Mouse (Mus musculus) small intestine, adult 2 months (tissue): ENCODE results near the gene Ccdc106. TPM values are rescaled to one million over a fixed set of nuclear protein-coding genes. Genes with fewer than 3 reads are reported as not detected.

Experiments used
- H3K27ac ChIP-seq: fragments of 200-500 bp; 2 replicates; pipeline ENCODE4 v1.5.1; 2012; ENCODE audit warnings: low read depth, low read length, control low read depth, inconsistent platforms; ENCODE audit not compliant: insufficient read depth
- H3K27me3 ChIP-seq: fragments of 200-500 bp; 2 replicates; pipeline ENCODE4 v1.6.1; 2012; ENCODE audit warnings: mild to moderate bottlenecking, moderate library complexity, low read length, inconsistent platforms; ENCODE audit not compliant: control insufficient read depth, insufficient read depth
- H3K36me3 ChIP-seq: fragments of 200-500 bp; 2 replicates; pipeline ENCODE4 v1.6.1; 2012; ENCODE audit warnings: mild to moderate bottlenecking, low read length, control low read depth, inconsistent platforms; ENCODE audit not compliant: control insufficient read depth, insufficient read depth
- H3K4me1 ChIP-seq: fragments of 200-500 bp; 2 replicates; pipeline ENCODE4 v1.6.1; 2012; ENCODE audit warnings: low read length, inconsistent platforms, mixed read lengths; ENCODE audit not compliant: control insufficient read depth, insufficient read depth, insufficient read length
- H3K4me3 ChIP-seq: fragments of 200-500 bp; 2 replicates; pipeline ENCODE4 v1.5.1; 2012; ENCODE audit warnings: low read depth, mild to moderate bottlenecking, control low read depth, inconsistent platforms, low read length, moderate library complexity
- CTCF ChIP-seq: fragments of 200-500 bp; IDR thresholded peaks from 2 replicates; pipeline ENCODE4 v1.5.1; 2012; ENCODE audit warnings: low read depth, mild to moderate bottlenecking, control low read depth, inconsistent platforms, low read length, moderate library complexity, mixed read lengths; ENCODE audit not compliant: insufficient replicate concordance, insufficient read length; ENCODE audit errors: extremely low read depth
- POLR2A ChIP-seq: fragments of 200-500 bp; IDR thresholded peaks from 2 replicates; pipeline ENCODE4 v1.6.1; 2012; ENCODE audit warnings: low read depth, mild to moderate bottlenecking, control low read depth, inconsistent platforms, low read length, moderate library complexity
- WGBS: fragments of 180-500 bp; shearing (Covaris S2); methylation state at CpG from one replicate; pipeline ENCODE4 v1.1.7; 2018; 5-methylcytosine and 5-hydroxymethylcytosine counted together
- polyA plus RNA-seq: library from polyadenylated mRNA; depleted of rRNA; stranded (reverse); fragments of >200 nt; gene quantifications from 2 replicates; pipeline ENCODE4 v1.2.3, GENCODE M21; 2012

Gene Ccdc106
- polyA plus RNA-seq, 1 experiment = 0.81 TPM

- 96% methylated on average over 26 of the region's 26 CpGs for WGBS
- peaks cover 52% of the 10 kb centered on the region for H3K36me3 ChIP-seq
These were observed 12.1 kb upstream of the Ccdc106 start for GRCm38 (mm10) chr7:5008229-5008628.

DNA sequence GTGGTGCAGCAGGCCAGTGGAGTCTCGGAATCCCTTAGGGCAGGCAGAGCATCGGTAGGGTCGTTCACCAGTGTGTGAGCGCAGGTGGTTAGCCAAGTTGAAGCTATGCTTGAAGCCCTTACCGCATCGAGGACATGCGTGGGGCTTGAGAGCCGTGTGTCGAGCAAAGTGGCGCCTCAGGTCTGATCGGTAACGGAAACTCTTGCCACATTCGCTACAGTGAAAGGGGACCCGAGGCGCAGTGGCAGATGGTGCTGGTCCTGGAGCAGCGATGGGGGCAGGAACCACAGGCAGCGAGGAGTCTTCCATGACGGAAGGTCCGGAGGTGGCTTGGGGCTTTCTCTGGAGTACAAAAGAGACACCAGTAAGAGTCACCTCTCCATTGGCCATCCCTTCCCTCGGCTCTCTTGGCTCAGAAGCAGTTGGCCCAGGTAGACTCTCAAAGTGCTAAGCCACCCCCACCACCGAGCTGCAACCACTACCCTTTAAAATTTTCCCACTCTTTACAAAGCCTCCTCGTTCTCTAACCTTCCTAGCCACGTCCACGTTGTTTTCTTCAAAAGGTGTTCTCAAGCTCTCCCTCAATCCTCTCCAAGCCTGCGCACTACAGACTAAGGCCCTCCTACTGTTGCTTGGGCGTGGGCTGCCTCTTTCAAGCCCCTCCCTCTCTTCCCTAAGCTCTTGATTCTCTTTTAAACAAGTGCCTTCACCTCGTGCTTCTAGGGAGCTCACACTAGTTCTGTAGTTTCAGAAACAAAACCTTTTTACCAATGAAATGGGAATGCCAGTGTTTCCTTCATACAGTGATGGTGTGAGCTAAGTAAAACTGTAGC lies 7.5 kb upstream of the Ccdc106 start:
- TF ChIP-seq CTCF (no peak), POLR2A (no peak)
- Histone ChIP-seq H3K4me1 (peaks cover 2% of the 10 kb centered on the region; the same call in 1 of the 2 replicates), H3K4me3 (no peak overlapping the region), H3K27ac (no peak overlapping the region), H3K36me3 (peaks cover 50% of the 10 kb centered on the region), H3K27me3 (no peaks in the 10 kb centered on the region)
- WGBS = 91% methylated on average over 27 of the region's 27 CpGs

More at GRCm38 (mm10) chr7:5008229-5008628, 12.1 kb upstream of the Ccdc106 start:
- Histone ChIP-seq H3K4me3 (no peak overlapping the region), H3K4me1 (no peaks in the 10 kb centered on the region), H3K27me3 (no peaks in the 10 kb centered on the region), H3K27ac (no peak overlapping the region)
- TF ChIP-seq CTCF = no peak
- no peak for TF ChIP-seq POLR2A

DNA sequence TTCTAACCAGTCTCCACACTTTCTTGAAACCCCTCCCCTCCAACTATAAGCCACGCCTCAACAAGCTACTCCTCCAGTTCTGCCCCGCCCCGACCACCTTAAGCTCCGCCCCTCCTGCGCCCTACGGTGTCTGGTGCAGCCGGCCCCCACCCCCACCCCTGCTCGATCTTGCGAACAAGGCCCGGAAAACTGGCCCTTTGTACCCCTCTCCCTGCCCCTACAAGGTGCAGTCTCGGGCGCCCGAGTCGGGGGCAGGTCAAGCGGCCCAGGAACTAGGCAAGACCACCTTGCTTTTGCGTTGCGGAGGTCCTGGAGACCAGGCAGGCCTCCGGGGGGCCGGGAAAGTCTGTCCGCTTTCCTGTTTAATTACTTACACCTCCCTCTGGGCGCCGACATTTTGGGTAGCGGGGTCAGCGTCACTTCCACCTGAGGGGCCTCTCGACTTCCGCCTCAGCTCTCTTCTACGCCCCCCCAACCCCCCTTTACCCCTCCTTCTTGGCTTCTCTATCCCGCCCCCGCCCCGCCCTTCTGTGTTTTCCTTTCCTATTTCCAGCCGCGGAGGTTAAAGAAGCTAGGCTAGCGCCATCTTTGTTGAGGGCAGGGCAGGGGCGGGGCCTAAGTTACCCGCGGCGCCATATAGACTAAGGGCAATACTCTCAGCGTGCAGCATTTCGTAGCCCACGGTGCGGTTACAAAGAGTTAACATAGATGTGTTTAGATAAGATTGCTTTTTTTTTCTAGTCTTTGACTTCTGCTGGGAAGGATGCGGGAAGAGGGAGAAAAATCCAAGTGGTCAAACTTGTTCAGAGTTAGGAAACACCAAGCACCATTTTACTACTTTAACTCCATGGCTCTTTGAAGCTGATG lies 5.9 kb upstream of the Ccdc106 start, which contains the start of the genes Zfp524 and Fiz1:
Gene Zfp524 (plus strand): TSS at position 165 of the 867 bp plus-strand sequence.
Gene Fiz1 (minus strand): TSS at position 447 of the 867 bp plus-strand sequence.
- Histone ChIP-seq H3K27ac (peak within 1 kb of the TSS; percentile 99), H3K4me3 (peak within 1 kb of the TSS; percentile 98), H3K27me3 (no peaks in the 10 kb centered on the region), H3K36me3 (peaks cover 37% of the 10 kb centered on the region), H3K4me1 (peaks cover 3% of the 10 kb centered on the region; the same call in 1 of the 2 replicates)
- TF ChIP-seq CTCF = no peak
- peak; percentile 51; the same call in 1 of the 2 replicates for TF ChIP-seq POLR2A
- under 1% methylated on average over 42 of the region's 42 CpGs for WGBS

- H3K4me3 ChIP-seq = peak within 1 kb of the TSS; percentile 98
- peaks cover 4% of the 10 kb centered on the region; the same call in 1 of the 2 replicates for H3K4me1 ChIP-seq
- peak; percentile 30; the same call in 1 of the 2 replicates for TF ChIP-seq POLR2A
- no peak for TF ChIP-seq CTCF
- peaks cover 30% of the 10 kb centered on the region for H3K36me3 ChIP-seq
- under 1% methylated on average over 69 of the region's 76 CpGs for WGBS
- H3K27ac ChIP-seq = peak within 1 kb of the TSS; percentile 99
- no peaks in the 10 kb centered on the region for H3K27me3 ChIP-seq
These were observed 5.0 kb upstream of the Ccdc106 start, which contains the start of gene Gm44973 for GRCm38 (mm10) chr7:5015118-5016001. TSS of gene Gm44973 (plus strand) at chr7:5015496.

DNA sequence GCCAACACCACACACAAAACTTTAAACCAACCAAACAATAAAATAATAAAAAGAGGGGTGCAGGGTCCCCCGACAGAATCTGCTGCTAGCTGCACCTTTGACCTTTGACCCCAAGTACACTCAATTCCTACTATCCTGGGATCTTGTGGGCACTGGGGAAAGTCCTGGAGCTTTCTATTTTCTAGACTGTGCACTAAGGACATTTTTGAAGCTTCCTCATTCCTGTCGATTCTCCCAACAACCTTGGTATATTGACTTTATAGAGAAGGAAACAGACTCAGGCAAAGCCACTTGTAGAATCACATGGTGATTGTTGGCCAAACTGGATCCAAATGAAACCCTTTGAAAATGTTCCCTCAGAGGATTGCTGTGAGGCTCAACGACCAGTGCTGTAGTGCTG lies 4.3 kb upstream of the Ccdc106 start:
- TF ChIP-seq POLR2A (no peak), CTCF (no peak)
- H3K27me3 ChIP-seq = no peaks in the 10 kb centered on the region
- H3K36me3 ChIP-seq = peaks cover 24% of the 10 kb centered on the region
- H3K4me1 ChIP-seq = peaks cover 4% of the 10 kb centered on the region; the same call in 1 of the 2 replicates
- 14% methylated on average over 3 of the region's 3 CpGs for WGBS
- H3K27ac ChIP-seq = peak overlapping the region; percentile 96
- peak overlapping the region; percentile 98; the same call in 1 of the 2 replicates for H3K4me3 ChIP-seq

GRCm38 (mm10) chr7:5016920-5017319 lies 3.4 kb upstream of the Ccdc106 start:
- Histone ChIP-seq H3K27ac (no peak overlapping the region), H3K27me3 (no peaks in the 10 kb centered on the region), H3K36me3 (peaks cover 16% of the 10 kb centered on the region), H3K4me1 (peaks cover 4% of the 10 kb centered on the region; the same call in 1 of the 2 replicates), H3K4me3 (no peak overlapping the region)
- no peak for TF ChIP-seq POLR2A
- no peak for TF ChIP-seq CTCF
- WGBS = 96% methylated on average over 2 of the region's 2 CpGs
